Mouse (Mus musculus): ENCODE results near the gene Kri1.

DNA sequence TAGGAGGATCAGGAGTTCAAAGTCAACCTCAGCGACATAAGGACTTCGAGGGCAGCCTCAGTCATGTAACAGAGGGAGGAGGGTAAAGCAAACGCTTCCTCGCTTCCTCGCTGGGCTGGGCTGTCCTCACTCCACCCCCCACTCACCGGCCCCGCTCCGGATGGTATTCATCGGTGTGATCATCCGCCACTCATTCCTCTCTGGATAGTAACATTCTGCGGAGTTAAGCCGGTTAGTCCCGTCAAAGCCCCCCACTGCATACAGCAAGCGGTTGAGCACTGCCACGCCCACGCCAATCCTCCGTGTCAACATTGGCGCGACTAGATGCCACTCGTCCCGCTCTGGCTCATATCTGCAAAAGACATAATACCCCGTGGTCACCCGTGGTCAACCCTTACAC lies 56.2 kb downstream of the Kri1 start:
- TF ChIP-seq CTCF (IDR thresholded peaks at IDR 0.05; ENCODE audit: borderline replicate concordance, insufficient read depth, low read depth, low read length) (no peak), POLR2A (IDR thresholded peaks at IDR 0.05; ENCODE audit: borderline replicate concordance, insufficient read depth, low read length) (no peak)

Measured in cerebellum, adult 2 months (tissue).